Mouse (Mus musculus) lung, embryonic 16.5 days (tissue): ENCODE measurements around the gene Tbrg4. TPM values are rescaled to one million over a fixed set of nuclear protein-coding genes. Genes with fewer than 3 reads are reported as not detected.
A peak's percentile ranks its signal among the peaks of the same experiment; 100 is the strongest.

Experiments used
- ATAC-seq: fragments of 200-750 bp; cut with Nextera tagmentation; 2 replicates; pipeline ENCODE4 v1.8.0; 2017; ENCODE audit warnings: low read depth, mild to moderate bottlenecking, moderate library complexity
- H3K27ac ChIP-seq: fragments of 300-500 bp; sonication (generic); 2 replicates; pipeline ENCODE4 v1.5.1; 2014; ENCODE audit warnings: mild to moderate bottlenecking, control low read depth, low read length
- H3K27me3 ChIP-seq: fragments of 300-500 bp; sonication (generic); 2 replicates; pipeline ENCODE4 v1.6.1; 2014; ENCODE audit warnings: low read depth, low read length, mixed read lengths; ENCODE audit not compliant: control insufficient read depth, insufficient read depth
- H3K36me3 ChIP-seq: fragments of 300-500 bp; sonication (generic); 2 replicates; pipeline ENCODE4 v1.6.1; 2014; ENCODE audit warnings: low read length; ENCODE audit not compliant: control insufficient read depth, insufficient read depth
- H3K4me1 ChIP-seq: fragments of 300-500 bp; sonication (generic); replicated peaks from 2 replicates; pipeline ENCODE4 v1.6.1; 2014; ENCODE audit warnings: low read length, mixed read lengths; ENCODE audit not compliant: control insufficient read depth, insufficient read depth
- H3K4me2 ChIP-seq: fragments of 300-500 bp; sonication (generic); 2 replicates; pipeline ENCODE4 v1.6.1; 2014; ENCODE audit warnings: low read depth, low read length, control low read depth
- H3K4me3 ChIP-seq: fragments of 300-500 bp; sonication (generic); 2 replicates; pipeline ENCODE4 v1.5.1; 2014; ENCODE audit warnings: mild to moderate bottlenecking, low read length, control low read depth
- H3K9ac ChIP-seq: fragments of 300-500 bp; sonication (generic); 2 replicates; pipeline ENCODE4 v1.6.1; 2014; ENCODE audit warnings: low read length, control low read depth
- H3K9me3 ChIP-seq: fragments of 300-500 bp; sonication (generic); 2 replicates; pipeline ENCODE4 v1.6.1; 2016; ENCODE audit warnings: low read length; ENCODE audit not compliant: control insufficient read depth
- WGBS: fragments of 180-500 bp; shearing (Covaris S2); extraction: QIAGEN DNeasy Blood & Tissue Kit; methylation state at CpG from one replicate; pipeline ENCODE4 v1.1.7; 2014; 5-methylcytosine and 5-hydroxymethylcytosine counted together
- polyA plus RNA-seq: library from polyadenylated mRNA; unstranded; fragments of >200 nt; fragmentation: Nextera tagmentation; extraction: Ambion mirVana; gene quantifications from 2 replicates; pipeline ENCODE4 v1.2.1, GENCODE M21; 2015

Tbrg4 gene
- polyA plus RNA-seq, 1 experiment from 2014 or later, result 31.5 TPM

DNA sequence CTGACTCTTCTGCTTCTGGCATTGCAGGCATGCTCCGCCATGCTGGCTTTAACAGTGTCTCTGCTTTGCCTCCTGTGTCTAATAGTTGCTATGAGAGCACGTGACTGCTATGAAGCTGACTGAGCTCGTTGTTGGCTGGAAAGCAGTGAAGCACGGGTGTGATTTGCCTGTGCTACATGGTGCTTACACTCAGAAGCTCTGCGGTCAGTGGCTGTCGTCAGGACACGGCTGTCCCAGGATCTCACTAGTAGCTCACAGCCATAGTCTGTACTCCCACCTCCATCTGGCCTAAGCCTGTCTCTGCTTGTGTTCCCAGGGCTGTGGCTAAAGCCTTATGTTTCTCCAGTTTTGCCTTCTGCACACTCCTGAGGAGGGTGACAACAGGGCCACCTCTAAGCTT, 37.6 kb downstream of the Tbrg4 start:
- Histone ChIP-seq H3K4me3 (no peak overlapping the region), H3K36me3 (peaks cover 32% of the 10 kb centered on the region), H3K27me3 (no peaks in the 10 kb centered on the region), H3K4me1 (no peaks in the 10 kb centered on the region), H3K9me3 (no peaks in the 10 kb centered on the region), H3K4me2 (no peak overlapping the region), H3K27ac (no peak overlapping the region), H3K9ac (no peak overlapping the region)
- WGBS, result 89% methylated on average over 7 of the region's 7 CpGs
- no peak for ATAC-seq

DNA sequence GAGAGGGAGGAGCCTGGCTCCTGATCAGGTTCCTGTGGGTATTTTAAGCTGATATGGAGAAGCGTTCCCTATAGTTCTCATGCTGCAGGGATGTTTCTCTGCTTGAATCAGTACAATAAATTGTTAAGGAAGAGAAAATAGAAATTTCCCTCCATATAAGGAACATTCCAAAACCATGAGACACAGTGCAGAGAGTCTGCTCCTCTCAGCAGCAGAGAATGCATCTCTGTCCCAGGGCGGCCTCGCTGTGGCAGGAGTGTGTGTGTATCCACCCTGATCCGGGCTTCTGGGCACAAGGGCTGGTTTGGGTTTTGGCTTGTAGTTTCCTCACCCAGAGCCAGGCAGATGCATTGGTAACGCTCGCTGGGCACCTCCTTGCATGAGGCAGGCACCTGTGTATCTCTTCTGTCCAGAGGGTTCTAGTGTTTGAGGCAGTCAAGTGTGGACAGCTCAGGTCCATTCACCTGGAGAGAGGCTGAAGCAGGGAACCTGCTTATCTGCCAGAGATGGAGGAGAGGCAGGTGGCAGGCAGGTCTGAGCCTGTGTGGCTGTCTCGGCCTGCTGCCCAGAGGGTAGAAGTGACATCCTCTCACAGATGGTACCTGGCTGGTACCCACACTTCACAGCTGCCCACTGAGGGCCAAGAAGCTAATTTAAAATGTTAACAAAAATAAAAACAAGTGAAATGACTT, 38.5 kb downstream of the Tbrg4 start:
- Histone ChIP-seq H3K4me3 (no peak overlapping the region), H3K36me3 (peaks cover 25% of the 10 kb centered on the region), H3K27me3 (no peaks in the 10 kb centered on the region), H3K27ac (no peak overlapping the region), H3K9me3 (no peaks in the 10 kb centered on the region), H3K9ac (no peak overlapping the region), H3K4me1 (no peaks in the 10 kb centered on the region), H3K4me2 (no peak overlapping the region)
- 0 out of 2 replicates have a peak, but pooled peaks have one; percentile 10 for ATAC-seq
- 86% methylated on average over 7 of the region's 7 CpGs for WGBS

DNA sequence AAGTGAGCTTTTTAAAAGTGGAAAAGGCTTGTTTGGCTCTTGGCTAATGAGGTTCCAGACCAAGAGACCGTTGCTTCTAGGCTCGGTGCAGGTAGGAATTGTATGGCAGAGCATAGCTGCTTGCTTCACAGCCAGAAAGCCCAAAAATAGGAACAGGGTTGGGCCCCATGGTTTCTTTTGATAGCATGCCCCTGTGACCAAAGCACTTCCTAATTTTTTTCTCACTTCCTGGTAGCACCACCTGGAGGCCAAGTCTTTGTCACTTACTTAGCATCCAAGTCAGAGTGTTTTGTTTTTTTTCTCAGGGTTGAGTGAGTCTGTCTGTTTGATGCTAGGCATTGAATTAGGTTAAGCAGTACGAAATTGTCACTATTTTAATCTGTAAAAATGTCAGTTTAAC, 39.2 kb downstream of the Tbrg4 start:
- no peaks in the 10 kb centered on the region for H3K27me3 ChIP-seq
- H3K27ac ChIP-seq, result no peak overlapping the region
- H3K4me2 ChIP-seq, result no peak overlapping the region
- H3K4me3 ChIP-seq, result no peak overlapping the region
- no peaks in the 10 kb centered on the region for H3K9me3 ChIP-seq
- no peak overlapping the region for H3K9ac ChIP-seq
- 84% methylated on average over 3 of the region's 3 CpGs for WGBS
- peaks cover 19% of the 10 kb centered on the region for H3K36me3 ChIP-seq
- H3K4me1 ChIP-seq, result no peaks in the 10 kb centered on the region
- ATAC-seq, result no peak

DNA sequence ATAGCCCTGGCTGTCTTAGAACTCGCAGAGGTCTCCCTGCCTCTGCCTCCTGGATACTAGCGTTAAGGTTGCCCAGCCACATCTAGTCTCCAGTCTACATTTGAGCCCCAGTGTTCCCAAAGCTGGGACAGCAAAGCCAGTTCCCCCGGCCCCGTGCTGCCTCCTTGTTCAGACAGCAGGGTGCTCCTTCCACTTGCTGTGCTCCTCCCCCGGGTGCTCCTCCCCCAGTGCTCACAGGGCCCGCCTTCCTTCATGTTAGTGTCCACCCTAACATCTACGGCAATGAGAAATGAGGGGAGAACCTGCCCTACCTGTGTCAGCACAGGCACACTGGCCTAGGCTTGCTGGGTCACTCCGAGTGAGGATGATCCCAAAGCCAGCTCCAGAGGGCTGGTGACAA, 40.1 kb downstream of the Tbrg4 start:
- 82% methylated on average over 8 of the region's 8 CpGs for WGBS
- no peaks in the 10 kb centered on the region for H3K4me1 ChIP-seq
- no peak overlapping the region for H3K4me2 ChIP-seq
- no peak overlapping the region for H3K27ac ChIP-seq
- no peaks in the 10 kb centered on the region for H3K9me3 ChIP-seq
- H3K36me3 ChIP-seq, result peaks cover 15% of the 10 kb centered on the region
- ATAC-seq, result no peak
- H3K9ac ChIP-seq, result no peak overlapping the region
- no peak overlapping the region for H3K4me3 ChIP-seq
- no peaks in the 10 kb centered on the region for H3K27me3 ChIP-seq

DNA sequence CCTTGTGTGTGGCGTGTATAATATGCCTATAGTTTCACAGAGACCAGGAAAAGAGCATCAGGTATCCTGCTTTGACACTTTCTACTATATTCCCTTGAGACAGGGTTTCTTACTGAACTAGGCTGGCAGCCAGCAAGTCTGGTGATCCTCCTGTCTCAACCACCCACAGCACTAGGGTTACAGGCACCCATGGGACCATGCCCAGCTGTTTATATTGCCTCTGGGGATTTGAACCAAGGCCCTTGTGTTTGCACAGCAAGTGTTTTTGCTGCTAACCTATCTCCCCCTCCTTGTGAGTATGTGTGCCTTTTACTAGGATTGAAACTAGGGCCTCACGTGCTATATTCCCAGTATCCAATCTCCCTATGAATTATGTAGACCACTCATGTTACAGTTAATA, 44.3 kb downstream of the Tbrg4 start:
- Histone ChIP-seq H3K4me1 (no peaks in the 10 kb centered on the region), H3K9me3 (no peaks in the 10 kb centered on the region), H3K36me3 (peaks cover 7% of the 10 kb centered on the region), H3K4me2 (no peak overlapping the region), H3K9ac (no peak overlapping the region), H3K27me3 (no peaks in the 10 kb centered on the region), H3K4me3 (no peak overlapping the region), H3K27ac (no peak overlapping the region)
- ATAC-seq, result no peak
- 96% methylated on average over 2 of the region's 2 CpGs for WGBS

DNA sequence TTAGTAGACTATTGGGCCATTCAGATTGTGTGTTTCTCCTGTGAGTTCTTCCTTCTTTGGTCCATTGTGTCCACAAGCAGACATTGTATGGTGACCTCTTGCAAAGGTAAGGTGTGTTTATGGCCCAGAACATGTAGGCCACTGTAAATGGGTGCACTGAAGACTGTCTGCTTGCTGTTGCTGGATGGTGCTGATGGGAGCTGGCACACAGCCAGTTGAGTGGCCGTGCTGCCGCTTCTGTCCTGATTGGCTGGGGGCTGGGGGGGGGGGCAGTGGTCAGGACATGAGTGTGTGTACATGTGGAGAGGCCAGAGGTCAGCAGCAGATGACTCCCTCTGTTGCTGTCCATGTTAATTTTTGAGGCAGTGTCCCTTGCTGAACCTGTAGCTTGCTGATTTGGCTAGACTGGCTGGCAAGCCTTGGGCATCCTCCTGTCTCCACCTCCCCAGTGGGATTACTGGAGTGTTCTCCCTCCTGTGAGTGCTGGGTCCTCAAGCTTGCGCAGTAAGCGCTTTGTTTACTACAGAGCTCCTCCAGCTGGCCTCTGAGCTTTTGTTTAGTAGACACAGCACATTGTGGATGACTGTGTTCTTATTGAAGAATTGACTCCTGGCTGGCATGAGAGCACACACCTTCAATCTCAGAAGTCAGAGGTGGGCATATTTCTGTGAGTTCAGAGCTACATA, 45.7 kb downstream of the Tbrg4 start:
- Histone ChIP-seq H3K4me3 (no peak overlapping the region), H3K4me1 (no peaks in the 10 kb centered on the region), H3K9ac (no peak overlapping the region), H3K4me2 (no peak overlapping the region), H3K36me3 (peaks cover 8% of the 10 kb centered on the region), H3K27ac (no peak overlapping the region), H3K9me3 (no peaks in the 10 kb centered on the region), H3K27me3 (no peaks in the 10 kb centered on the region)
- WGBS, result 63% methylated on average over 4 of the region's 4 CpGs
- ATAC-seq, result no peak

DNA sequence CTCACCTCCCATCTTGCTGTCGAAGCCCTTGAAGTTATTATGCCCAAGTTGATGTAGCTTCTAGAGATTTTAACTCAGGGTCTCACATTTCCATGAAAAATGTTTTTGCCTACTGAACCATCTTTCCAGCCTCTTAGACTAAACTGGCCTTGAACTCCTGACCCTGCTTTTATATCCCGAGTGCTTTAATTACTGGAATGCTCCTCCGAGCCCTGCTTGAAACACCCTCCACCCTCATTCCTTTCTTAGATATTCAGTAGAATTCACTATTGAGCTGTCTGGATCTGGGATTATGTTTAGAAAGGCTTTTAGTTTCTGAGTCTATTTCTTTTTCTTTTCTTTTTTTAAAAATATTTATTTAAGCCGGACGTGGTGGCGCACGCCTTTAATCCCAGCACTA, 46.5 kb downstream of the Tbrg4 start:
- H3K9me3 ChIP-seq, result no peaks in the 10 kb centered on the region
- peaks cover 8% of the 10 kb centered on the region for H3K36me3 ChIP-seq
- H3K9ac ChIP-seq, result no peak overlapping the region
- no peak overlapping the region for H3K4me2 ChIP-seq
- ATAC-seq, result no peak
- H3K4me1 ChIP-seq, result no peaks in the 10 kb centered on the region
- no peak overlapping the region for H3K4me3 ChIP-seq
- no peak overlapping the region for H3K27ac ChIP-seq
- no peaks in the 10 kb centered on the region for H3K27me3 ChIP-seq
- WGBS, result 86% methylated on average over 7 of the region's 7 CpGs

DNA sequence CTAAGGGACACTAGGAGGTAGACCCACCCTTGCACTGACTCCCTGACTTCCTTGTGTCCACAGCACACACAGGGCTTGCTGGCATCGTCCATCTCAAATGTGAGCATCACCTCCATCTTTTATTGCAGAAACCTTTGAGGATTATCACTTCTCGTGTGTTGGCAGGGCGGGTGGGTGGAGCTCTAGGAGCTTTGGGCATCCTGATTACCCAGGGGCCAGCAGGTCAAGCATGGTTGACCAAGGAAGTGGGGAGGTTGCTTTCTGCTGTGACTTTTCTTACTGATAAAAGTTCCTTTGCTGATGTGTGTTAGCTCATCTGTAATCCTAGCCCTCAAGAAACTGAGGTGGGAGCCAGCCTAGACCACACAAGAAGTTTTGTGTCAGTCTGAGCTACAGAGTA, 49.7 kb downstream of the Tbrg4 start:
- ATAC-seq, result no peak
- no peak overlapping the region for H3K4me2 ChIP-seq
- H3K4me1 ChIP-seq, result no peaks in the 10 kb centered on the region
- no peaks in the 10 kb centered on the region for H3K9me3 ChIP-seq
- peaks cover 8% of the 10 kb centered on the region for H3K36me3 ChIP-seq
- no peak overlapping the region for H3K9ac ChIP-seq
- H3K4me3 ChIP-seq, result no peak overlapping the region
- WGBS, result 93% methylated on average over 3 of the region's 3 CpGs
- no peaks in the 10 kb centered on the region for H3K27me3 ChIP-seq
- H3K27ac ChIP-seq, result no peak overlapping the region

DNA sequence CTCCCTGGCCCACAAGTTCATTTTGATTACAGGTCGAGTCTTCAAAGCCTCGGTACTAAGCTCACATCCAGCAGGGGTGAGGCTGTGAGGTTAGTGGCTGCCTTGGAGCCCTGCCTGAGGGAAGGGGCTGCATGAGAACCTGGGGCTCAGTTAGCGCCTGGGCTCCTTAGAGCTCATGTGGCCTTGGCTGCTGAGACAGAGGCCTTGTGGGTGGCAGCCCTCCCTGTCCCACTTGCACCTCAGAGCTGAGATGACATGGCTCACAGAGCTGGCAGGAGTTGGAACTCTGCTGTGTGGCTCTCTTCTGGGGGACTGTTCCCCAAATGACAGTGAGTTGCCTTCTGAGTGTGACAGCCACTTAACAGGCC, 56.5 kb downstream of the Tbrg4 start:
- H3K9ac ChIP-seq, result no peak overlapping the region
- no peak for ATAC-seq
- WGBS, result 36% methylated on average over 3 of the region's 3 CpGs
- no peaks in the 10 kb centered on the region for H3K9me3 ChIP-seq
- no peak overlapping the region for H3K4me2 ChIP-seq
- H3K4me3 ChIP-seq, result no peak overlapping the region
- peaks cover 14% of the 10 kb centered on the region for H3K4me1 ChIP-seq
- peaks cover 2% of the 10 kb centered on the region; the same call in 1 of the 2 replicates for H3K36me3 ChIP-seq
- no peaks in the 10 kb centered on the region for H3K27me3 ChIP-seq
- no peak overlapping the region for H3K27ac ChIP-seq
